Mouse (Mus musculus) cerebellum, adult 2 months (tissue): Measurements from ENCODE around the gene Kdm8. TPM values are rescaled to one million over a fixed set of nuclear protein-coding genes. Genes with fewer than 3 reads are reported as not detected.

Experiments
- DNase-seq, 2 experiments: peaks; one replicate each; pipeline ENCODE4 v3.0.0; 2021
- H3K27ac ChIP-seq: fragments of 200-500 bp; 2 replicates; pipeline ENCODE4 v1.5.1; 2012; ENCODE audit warnings: low read length, control low read depth, inconsistent platforms; ENCODE audit not compliant: insufficient read depth
- H3K27me3 ChIP-seq: fragments of 200-500 bp; 2 replicates; pipeline ENCODE4 v1.6.1; 2012; ENCODE audit warnings: inconsistent platforms, mild to moderate bottlenecking, low read length, moderate library complexity; ENCODE audit not compliant: control insufficient read depth, insufficient read depth
- H3K4me1 ChIP-seq: fragments of 200-500 bp; 2 replicates; pipeline ENCODE4 v1.6.1; 2011; ENCODE audit warnings: low read length; ENCODE audit not compliant: control insufficient read depth, insufficient read depth
- H3K4me3 ChIP-seq: fragments of 200-500 bp; replicated peaks from 2 replicates; pipeline ENCODE3; 2011; ENCODE audit warnings: mild to moderate bottlenecking, low read depth, low read length, control low read depth; ENCODE audit not compliant: insufficient read depth
- CTCF ChIP-seq: fragments of 200-500 bp; IDR thresholded peaks from 2 replicates; pipeline ENCODE4 v1.5.1; 2011; ENCODE audit warnings: low read depth, mild to moderate bottlenecking, control low read depth, low read length, moderate library complexity, borderline replicate concordance; ENCODE audit not compliant: insufficient read depth
- POLR2A ChIP-seq: fragments of 200-500 bp; IDR thresholded peaks from 2 replicates; pipeline ENCODE4 v1.6.1; 2011; ENCODE audit warnings: low read length, control low read depth, borderline replicate concordance; ENCODE audit not compliant: insufficient read depth
- WGBS: fragments of 180-500 bp; shearing (Covaris S2); methylation state at CpG from one replicate; pipeline ENCODE4 v1.1.7; 2018; 5-methylcytosine and 5-hydroxymethylcytosine counted together
- polyA plus RNA-seq: library from polyadenylated mRNA; depleted of rRNA; stranded (reverse); fragments of >200 nt; gene quantifications from 2 replicates; pipeline ENCODE4 v1.2.3, GENCODE M21; 2012

Gene Kdm8
- polyA plus RNA-seq, 1 experiment: 9.2 TPM

DNA sequence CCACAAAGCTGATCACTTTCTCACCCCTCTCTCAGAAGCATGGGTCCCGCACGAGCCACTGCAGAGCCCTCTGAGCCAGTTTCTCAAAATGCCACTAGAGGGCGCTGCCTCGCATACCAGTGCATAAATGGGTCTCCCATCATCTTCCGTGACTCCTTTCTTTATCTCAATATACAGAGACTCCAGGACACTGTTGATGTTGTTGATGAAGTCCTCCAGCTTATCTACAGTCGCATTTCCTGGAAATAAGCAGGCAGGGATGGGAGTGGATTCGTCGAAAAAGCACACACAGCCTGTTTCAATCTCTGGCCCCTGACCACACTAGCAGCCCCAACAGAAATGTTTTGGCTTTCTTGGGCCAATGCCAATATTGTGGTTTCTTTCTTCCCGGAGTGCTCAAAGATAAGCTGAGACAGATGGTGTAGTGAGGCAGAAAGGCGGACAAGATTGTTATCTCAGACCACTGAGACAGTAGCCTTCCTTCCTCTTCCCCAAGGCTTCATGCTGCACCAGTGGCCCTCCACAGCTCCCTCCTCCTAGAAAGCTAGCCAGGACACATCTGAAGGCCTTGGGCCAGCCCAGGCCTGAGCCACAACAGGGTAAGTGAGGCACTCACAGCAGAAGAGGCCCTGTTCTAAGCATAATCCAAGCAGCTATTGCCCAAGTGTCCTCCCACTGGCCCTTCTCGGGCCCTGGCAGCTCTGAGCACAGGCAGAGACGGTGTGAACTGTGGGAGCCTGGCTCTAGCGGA lies 27.7 kb downstream of the Kdm8 start:
- Histone ChIP-seq H3K4me3 (no peak overlapping the region), H3K27me3 (no peaks in the 10 kb centered on the region), H3K27ac (no peak overlapping the region), H3K4me1 (peaks cover 10% of the 10 kb centered on the region)
- TF ChIP-seq POLR2A: no peak
- TF ChIP-seq CTCF: peak; percentile 78
- DNase-seq: peak; percentile 72 to 76
- WGBS: 17% methylated on average over 13 of the region's 13 CpGs

DNA sequence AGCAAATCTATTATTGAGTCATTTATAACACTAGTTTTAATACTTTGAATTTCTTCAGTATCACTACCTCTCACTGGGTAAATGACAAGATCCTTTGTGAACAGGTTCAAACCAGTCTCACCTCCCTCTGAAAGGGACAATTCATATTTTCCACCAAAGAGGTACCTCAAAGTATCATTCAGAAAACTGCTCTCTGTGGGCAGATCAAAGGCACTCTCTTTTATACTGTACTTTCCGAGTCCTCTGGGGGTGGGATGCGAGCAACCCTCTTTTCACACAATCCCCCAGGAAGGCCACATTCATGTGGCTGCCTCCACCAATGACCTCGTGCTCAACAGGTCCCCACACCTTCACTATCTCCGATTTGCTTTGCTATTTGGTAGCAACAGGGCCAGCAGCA lies 30.1 kb downstream of the Kdm8 start:
- H3K4me1 ChIP-seq: peaks cover 10% of the 10 kb centered on the region
- H3K27ac ChIP-seq: no peak overlapping the region
- H3K27me3 ChIP-seq: no peaks in the 10 kb centered on the region
- DNase-seq: no peak
- TF ChIP-seq POLR2A (no peak), CTCF (no peak)
- no peak overlapping the region for H3K4me3 ChIP-seq
- WGBS: 87% methylated on average over 4 of the region's 4 CpGs

DNA sequence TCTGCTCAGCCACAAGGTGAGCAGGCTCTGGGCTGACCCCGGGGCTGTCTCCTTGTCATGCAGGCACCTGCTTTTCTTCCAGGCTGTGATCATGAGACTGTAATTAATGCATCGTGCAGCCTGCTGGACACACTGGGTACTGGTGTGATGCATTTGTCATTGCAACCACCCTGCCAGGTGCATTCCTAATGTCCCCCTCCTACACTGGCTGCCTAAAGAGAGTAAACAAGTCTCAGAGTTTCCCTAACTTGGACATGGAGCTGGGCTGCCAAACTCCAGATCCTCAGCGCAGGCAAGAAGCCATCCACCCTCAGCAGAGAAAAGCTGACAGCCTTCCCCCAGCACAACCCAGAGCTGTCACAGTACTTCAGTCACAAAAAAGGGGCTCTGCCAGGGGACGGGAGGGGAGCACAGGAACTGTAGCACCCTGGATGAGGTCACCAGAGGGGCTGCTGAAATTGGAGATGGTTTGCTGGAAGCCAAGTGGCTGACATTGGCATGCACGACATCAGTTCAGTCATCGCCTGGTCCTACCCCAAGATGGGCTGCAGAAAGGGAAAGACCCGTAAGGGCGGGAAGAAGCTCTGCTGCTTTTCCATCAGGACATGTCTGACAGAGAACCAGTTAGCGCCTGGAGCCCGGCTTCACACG lies 31.2 kb downstream of the Kdm8 start:
- 51% methylated on average over 11 of the region's 11 CpGs for WGBS
- TF ChIP-seq POLR2A (no peak), CTCF (no peak)
- H3K4me3 ChIP-seq: no peak overlapping the region
- no peak overlapping the region for H3K27ac ChIP-seq
- peaks cover 10% of the 10 kb centered on the region for H3K4me1 ChIP-seq
- no peaks in the 10 kb centered on the region for H3K27me3 ChIP-seq
- no peak for DNase-seq

DNA sequence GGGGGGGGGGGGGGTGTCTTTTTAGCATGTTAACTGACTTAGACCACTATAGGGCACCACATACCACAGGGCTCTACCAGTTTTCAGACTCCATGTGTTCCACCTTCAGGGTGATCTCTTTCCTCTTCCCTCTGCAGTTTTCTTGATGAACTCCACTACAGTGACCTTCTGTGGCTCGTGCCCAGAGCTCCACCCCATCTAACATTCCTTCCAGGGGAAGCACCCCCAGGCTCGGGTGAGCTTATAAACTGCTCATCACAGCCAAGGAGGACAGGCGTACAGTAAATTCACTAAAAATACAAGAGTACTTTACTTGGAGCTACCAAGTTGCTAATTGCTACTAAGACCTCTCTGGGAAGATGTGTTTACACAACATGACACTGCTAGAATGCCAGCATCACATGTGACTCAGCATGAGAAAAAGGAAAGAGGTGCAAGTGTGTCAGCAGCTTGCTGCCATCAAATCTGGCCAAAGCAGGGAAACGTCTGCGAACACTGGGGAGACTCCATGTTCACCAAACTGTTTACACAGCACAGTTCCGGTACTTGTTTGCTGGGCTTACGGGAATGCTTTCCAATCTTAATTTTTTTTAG lies 34.0 kb downstream of the Kdm8 start:
- TF ChIP-seq POLR2A: no peak
- no peak for TF ChIP-seq CTCF
- Histone ChIP-seq H3K27me3 (no peaks in the 10 kb centered on the region), H3K4me3 (no peak overlapping the region), H3K27ac (no peak overlapping the region), H3K4me1 (0 out of 2 replicates have a peak, but pooled peaks cover 2% of the 10 kb centered on the region)
- 72% methylated on average over 7 of the region's 7 CpGs for WGBS
- DNase-seq: no peak

DNA sequence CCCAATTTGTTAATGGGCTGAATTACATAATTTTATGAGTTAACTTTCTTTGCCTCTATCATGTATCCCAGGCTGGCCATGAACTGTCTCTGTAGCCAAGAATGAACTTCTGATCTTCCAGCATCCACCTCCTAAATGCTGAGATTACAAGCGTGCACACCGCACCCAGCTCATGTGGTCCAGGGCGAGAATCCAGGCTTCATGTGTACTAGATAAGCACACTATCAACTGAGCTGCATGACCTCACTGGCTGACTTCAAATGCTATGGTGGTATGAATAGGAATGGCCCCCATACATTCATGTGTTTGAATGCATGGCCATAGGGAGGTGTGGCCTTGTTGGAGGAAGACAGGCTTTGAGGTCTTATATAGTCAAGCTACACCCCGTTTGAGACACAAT lies 36.0 kb downstream of the Kdm8 start:
- 96% methylated on average over 4 of the region's 4 CpGs for WGBS

DNA sequence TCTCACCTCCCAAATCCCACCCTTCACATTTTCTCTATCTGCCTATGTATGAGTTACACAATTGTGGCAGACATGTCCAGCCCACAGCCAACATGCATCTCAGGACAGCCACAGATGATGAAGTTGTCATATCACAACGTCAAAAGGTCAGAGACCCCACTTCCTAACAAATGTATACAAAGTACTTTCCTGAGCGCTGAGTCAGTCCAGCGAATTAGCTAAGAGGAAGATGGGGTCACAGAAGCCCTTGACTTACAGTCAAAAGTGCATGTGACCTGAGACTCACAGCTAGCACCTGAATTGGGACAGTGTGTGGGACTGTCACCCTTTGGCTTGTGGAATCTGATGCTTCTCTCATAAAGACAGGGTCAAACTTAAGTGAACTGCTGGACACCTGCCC lies 37.9 kb downstream of the Kdm8 start:
- H3K27me3 ChIP-seq: no peaks in the 10 kb centered on the region
- H3K4me1 ChIP-seq: no peaks in the 10 kb centered on the region
- TF ChIP-seq CTCF: no peak
- TF ChIP-seq POLR2A: no peak
- DNase-seq: no peak
- no peak overlapping the region for H3K4me3 ChIP-seq
- 88% methylated on average over 3 of the region's 3 CpGs for WGBS
- H3K27ac ChIP-seq: no peak overlapping the region

More for the DNA sequence above, 36.0 kb downstream of the Kdm8 start:
- no peak overlapping the region for H3K27ac ChIP-seq
- no peak for TF ChIP-seq POLR2A
- no peak for TF ChIP-seq CTCF
- no peaks in the 10 kb centered on the region for H3K27me3 ChIP-seq
- H3K4me3 ChIP-seq: no peak overlapping the region
- no peak for DNase-seq
- H3K4me1 ChIP-seq: no peaks in the 10 kb centered on the region

DNA sequence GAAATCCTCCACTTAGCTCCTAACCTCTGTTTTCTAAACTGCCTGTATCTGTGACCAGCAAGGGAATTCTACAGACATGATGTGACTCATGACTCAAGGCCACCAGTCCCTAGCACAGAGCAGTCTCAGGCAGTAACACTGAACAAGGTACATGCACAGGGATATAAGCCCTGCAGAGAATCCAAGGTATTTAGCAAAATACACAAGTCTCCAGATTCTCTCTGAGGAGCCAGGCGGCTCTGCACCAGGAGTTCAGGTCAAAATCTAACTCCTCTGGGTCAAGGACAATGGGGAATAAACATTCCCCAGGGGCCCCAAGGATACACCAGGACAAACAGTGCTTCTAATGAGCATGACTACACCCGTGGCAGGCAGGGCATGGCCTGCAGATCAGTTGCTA lies 38.4 kb downstream of the Kdm8 start:
- DNase-seq: no peak
- WGBS: 44% methylated on average over 2 of the region's 2 CpGs
- Histone ChIP-seq H3K4me3 (no peak overlapping the region), H3K4me1 (no peaks in the 10 kb centered on the region), H3K27me3 (no peaks in the 10 kb centered on the region), H3K27ac (no peak overlapping the region)
- no peak for TF ChIP-seq POLR2A
- TF ChIP-seq CTCF: no peak
